Comparison of ENCODE assay signal across 10 mouse cellular contexts in the genomic region with DNA sequence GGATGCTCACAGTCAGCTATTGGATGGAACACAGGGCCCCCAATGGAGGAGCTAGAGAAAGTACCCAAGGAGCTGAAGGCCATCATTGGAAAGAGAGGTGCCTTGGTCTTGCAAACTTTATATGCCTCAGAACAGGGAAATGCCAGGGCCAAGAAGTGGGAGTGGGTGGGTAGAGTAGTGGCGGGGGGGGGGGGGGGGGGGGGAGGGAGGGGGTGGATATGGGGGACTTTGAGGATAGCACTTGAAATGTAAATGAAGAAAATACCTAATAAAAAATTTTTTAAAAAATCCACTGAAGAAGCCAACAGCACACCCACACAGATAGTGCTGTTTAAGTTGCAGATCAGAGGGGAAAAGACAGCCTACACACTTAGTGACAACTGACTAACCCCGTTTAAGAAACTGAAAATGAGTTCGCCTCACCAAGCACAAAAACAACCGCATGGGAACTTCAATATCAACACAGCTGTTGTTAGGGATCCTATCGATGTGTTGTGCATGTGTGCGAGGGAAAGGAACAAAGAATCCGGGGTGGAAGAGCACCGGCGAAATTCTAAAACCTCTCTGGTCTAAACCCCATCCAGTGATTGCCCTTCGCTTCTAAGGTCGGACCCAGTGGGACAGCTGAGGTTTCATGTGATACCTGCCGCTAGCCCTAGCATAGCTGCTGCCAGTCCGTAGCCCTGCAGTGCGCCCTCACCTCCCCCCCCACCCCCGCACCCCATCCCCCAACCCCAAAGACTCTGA. TPM values are rescaled to one million over a fixed set of nuclear protein-coding genes. Genes with fewer than 3 reads are reported as not detected.
DNase-seq lines count a peak whose midpoint lies in the region; ATAC-seq and TF ChIP-seq lines count a peak whose summit lies in the region.
"Had no signal": no experiment of that assay in that cellular context is flagged by ENCODE, and none has a peak within 500 bp of the region (broad histone marks: within the 10 kb centered on the region; RNA-seq: fewer than 3 reads in every experiment).

No protein-coding gene starts in this region.

- TF ChIP-seq CTCF in CH12.LX (conservative IDR thresholded peaks at IDR 0.05 in 1 of 2, IDR thresholded peaks at IDR 0.05 in 1 of 2; ENCODE audit: low read depth in 2 of 2, low read length in 2 of 2): no peak

- in situ Hi-C loops in CH12.LX (cut with MboI; ENCODE audit: low pct_ligation_motif_present, low pct_unique_long_range_greater_than_20kb, low sequenced_read_pairs): no loop called here

- H3K4me3 ChIP-seq in heart, embryonic 11.5 days (ENCODE audit: low read depth, low read length): peak overlapping the region; percentile 22; the same call in 1 of the 2 replicates
- H3K4me3 ChIP-seq in CH12.LX (replicated peaks in 1 of 3; ENCODE audit: low read depth in 2 of 3, low read length in 2 of 3, poor library complexity in 1 of 3): peak overlapping the region; percentile 30 to 51 (median 35)
- no peak overlapping the region; the same call in 1 of the 2 replicates for H3K4me3 ChIP-seq in hindbrain, embryonic 13.5 days
- H3K4me3 ChIP-seq in midbrain, embryonic 15.5 days: no peak overlapping the region

- no peak overlapping the region for H3K27ac ChIP-seq in heart, embryonic 11.5 days (ENCODE audit: low read depth, low read length)
- H3K27ac ChIP-seq in CH12.LX (ENCODE audit: insufficient read depth, low read depth): peak overlapping the region; percentile 79
- no peak overlapping the region for H3K27ac ChIP-seq in hindbrain, embryonic 13.5 days
- no peak overlapping the region for H3K27ac ChIP-seq in midbrain, embryonic 15.5 days

- no peaks in the 10 kb centered on the region for H3K9me3 ChIP-seq in heart, embryonic 11.5 days (replicated peaks; ENCODE audit: control insufficient read depth, low read length)
- no peaks in the 10 kb centered on the region for H3K9me3 ChIP-seq in CH12.LX (replicated peaks; ENCODE audit: low read length)
- no peaks in the 10 kb centered on the region for H3K9me3 ChIP-seq in hindbrain, embryonic 13.5 days
- H3K9me3 ChIP-seq in midbrain, embryonic 15.5 days: no peaks in the 10 kb centered on the region

- 10% methylated on average over 14 of the region's 15 CpGs for WGBS in heart, embryonic 11.5 days (ENCODE audit: insufficient replicate concordance)
- WGBS in hindbrain, embryonic 13.5 days: 9% methylated on average over 14 of the region's 15 CpGs
- 3% methylated on average over 14 of the region's 15 CpGs for WGBS in midbrain, embryonic 15.5 days

- 0 out of 2 replicates have a peak, but pooled peaks have one; percentile 6 for TF ChIP-seq POLR2A in CH12.LX (IDR thresholded peaks at IDR 0.05; ENCODE audit: low read depth, low read length)

- H3K4me2 ChIP-seq in heart, embryonic 11.5 days: peak overlapping the region; percentile 57
- peak overlapping the region; percentile 95 for H3K4me2 ChIP-seq in CH12.LX (ENCODE audit: insufficient read depth, low read depth, poor library complexity, severe bottlenecking)
- H3K4me2 ChIP-seq in hindbrain, embryonic 13.5 days: peak overlapping the region; percentile 31
- H3K4me2 ChIP-seq in midbrain, embryonic 15.5 days: peak overlapping the region; percentile 38

- peaks cover 6% of the 10 kb centered on the region for H3K4me1 ChIP-seq in heart, embryonic 11.5 days (ENCODE audit: control insufficient read depth, insufficient read depth, low read length)
- peaks cover 20 to 39% of the 10 kb centered on the region in 2 experiments for H3K4me1 ChIP-seq in CH12.LX (ENCODE audit: control insufficient read depth in 1 of 2, insufficient read depth in 2 of 2)
- peaks cover 10% of the 10 kb centered on the region for H3K4me1 ChIP-seq in hindbrain, embryonic 13.5 days (replicated peaks)
- peaks cover 6% of the 10 kb centered on the region for H3K4me1 ChIP-seq in midbrain, embryonic 15.5 days

- no peak for DNase-seq in heart, adult 9 months (ENCODE audit: low spot score in 2 of 2)
- DNase-seq in CH12.LX (ENCODE audit: extremely low read depth): peak; percentile 48
- no peak for DNase-seq in ovary, postnatal 14 days (ENCODE audit: low spot score)
- DNase-seq in layer of hippocampus, postnatal 10 days (ENCODE audit: low spot score in 2 of 2): no peak
- DNase-seq: cerebellum, adult 11-12 months; kidney, adult 9 months had no signal

- no peak for TF ChIP-seq RAD21 in CH12.LX (IDR thresholded peaks at IDR 0.05; ENCODE audit: low read depth, low read length)

- H3K36me3 ChIP-seq in heart, embryonic 11.5 days (ENCODE audit: control insufficient read depth, insufficient read depth, low read length): no peaks in the 10 kb centered on the region
- H3K36me3 ChIP-seq in CH12.LX (replicated peaks in 1 of 2; ENCODE audit: control insufficient read depth in 1 of 2, insufficient read depth in 1 of 2, low read length in 1 of 2): peaks cover 0 to 2% of the 10 kb centered on the region in 2 experiments
- H3K36me3 ChIP-seq in hindbrain, embryonic 13.5 days: no peaks in the 10 kb centered on the region
- no peaks in the 10 kb centered on the region for H3K36me3 ChIP-seq in midbrain, embryonic 15.5 days (replicated peaks)

- peak overlapping the region; percentile 49 for H3K9ac ChIP-seq in heart, embryonic 11.5 days (ENCODE audit: low read depth, low read length)
- H3K9ac ChIP-seq in CH12.LX (ENCODE audit: insufficient read depth, low read depth): peak overlapping the region; percentile 73
- H3K9ac ChIP-seq in hindbrain, embryonic 13.5 days: peak overlapping the region; percentile 35; the same call in 1 of the 2 replicates
- no peak overlapping the region for H3K9ac ChIP-seq in midbrain, embryonic 15.5 days

- H3K79me2 ChIP-seq in CH12.LX (replicated peaks; ENCODE audit: control insufficient read depth, extremely low read depth, insufficient read depth, poor library complexity, severe bottlenecking): no peaks in the 10 kb centered on the region; the same call in 1 of the 2 replicates

- no peak for ATAC-seq in heart, embryonic 11.5 days (replicated peaks; ENCODE audit: insufficient number of reproducible peaks, low FRiP score, low TSS enrichment)
- no peak for ATAC-seq in hindbrain, embryonic 13.5 days (ENCODE audit: low FRiP score)
- ATAC-seq in midbrain, embryonic 15.5 days (replicated peaks): no peak
- no peak for ATAC-seq in megakaryocyte, adult 5-6 weeks (ENCODE audit: poor library complexity, severe bottlenecking)

- dilution Hi-C loops in CH12.LX (cut with MboI; ENCODE audit: extremely low pct_ligation_motif_present, extremely low pct_unique_long_range_greater_than_20kb, low sequenced_read_pairs): no loop called here

- no peaks in the 10 kb centered on the region for H3K27me3 ChIP-seq in heart, embryonic 11.5 days (ENCODE audit: control insufficient read depth, insufficient read depth, low read length)
- H3K27me3 ChIP-seq in CH12.LX (replicated peaks): no peaks in the 10 kb centered on the region
- H3K27me3 ChIP-seq in hindbrain, embryonic 13.5 days: no peaks in the 10 kb centered on the region
- no peaks in the 10 kb centered on the region for H3K27me3 ChIP-seq in midbrain, embryonic 15.5 days (replicated peaks)

- no peak for TF ChIP-seq EP300 in CH12.LX (IDR thresholded peaks at IDR 0.05; ENCODE audit: low read length)

TF ChIP-seq in CH12.LX, 34 proteins besides CTCF, POLR2A, EP300 and RAD21:
- TF ChIP-seq MEF2A (IDR thresholded peaks at IDR 0.05; ENCODE audit: borderline replicate concordance, low read depth, low read length) (0 out of 2 replicates have a peak, but pooled peaks have one; percentile 5), PAX5 (IDR thresholded peaks at IDR 0.05; ENCODE audit: low read length) (no peak)

RNA-seq across cellular contexts. Expression of gene Snx9, which starts 13.1 kb away (rescaled TPM):
- 26.5 and 26.9 TPM in 2 replicates for polyA plus RNA-seq in heart, embryonic 11.5 days (2014; fragmentation: Nextera tagmentation; extraction: Ambion mirVana)
- total RNA-seq in CH12.LX (2012; rRNA removed) (17.1 TPM in 2 replicates), CH12.LX (2014; rRNA removed) (16.3 and 17.0 TPM in 2 replicates)
- 26.3 and 29.7 TPM in 2 replicates for polyA plus RNA-seq in CH12.LX (2012; ENCODE audit: insufficient read length, low read depth)
- 7.5 and 8.4 TPM in 2 replicates for polyA plus RNA-seq in hindbrain, embryonic 13.5 days (2015; fragmentation: Nextera tagmentation; extraction: Ambion mirVana)
- 6.9 and 7.9 TPM in 2 replicates for polyA plus RNA-seq in midbrain, embryonic 15.5 days (2015; fragmentation: Nextera tagmentation; extraction: Ambion mirVana)
- total RNA-seq in megakaryocyte, adult 5-6 weeks (2015): 51.4 and 51.8 TPM in 2 replicates
- 36.6 and 37.1 TPM in 2 replicates for total RNA-seq in megakaryocyte, adult 5-6 weeks (2017)
- 10 to 100 TPM; 12.7 to 13.1 TPM for total RNA-seq in layer of hippocampus, postnatal 10 days (2021)

Comparison
In these comparisons a context has a peak if more than half of its experiments do, and no peak if none do; other contexts are left out.
1. H3K4me2 ChIP-seq: peak in every context shown above with its lines; median percentile 95 in CH12.LX; 57 in heart, embryonic 11.5 days; 38 in midbrain, embryonic 15.5 days; 31 in hindbrain, embryonic 13.5 days.
2. H3K4me3 ChIP-seq: peak in heart, embryonic 11.5 days (single experiment) and CH12.LX (3 of 3); none in hindbrain, embryonic 13.5 days (single experiment) and midbrain, embryonic 15.5 days (single experiment).